Mouse (Mus musculus): ENCODE data around the gene Mical3.

Mical3 gene

DNA sequence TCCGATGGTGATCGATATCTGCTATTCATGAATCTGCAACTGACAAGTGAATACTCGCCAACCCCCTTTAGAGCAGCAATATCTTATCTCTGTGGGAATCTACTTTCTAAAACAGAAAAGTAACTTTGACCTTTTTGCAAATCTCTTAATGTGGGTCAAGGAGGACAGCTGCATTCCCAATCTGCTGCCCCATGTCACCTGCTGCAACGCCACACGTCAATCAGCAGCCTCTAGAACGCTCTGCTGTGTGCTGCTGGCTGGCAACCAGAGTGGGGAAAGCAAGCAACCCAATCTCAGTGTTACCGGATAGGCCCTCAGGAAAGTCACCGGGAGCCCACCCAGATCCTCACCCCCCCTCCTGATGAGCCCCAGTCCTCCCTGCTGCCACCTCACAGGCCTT is 79.4 kb downstream of the Mical3 start:
- no peak for DNase-seq

DNA sequence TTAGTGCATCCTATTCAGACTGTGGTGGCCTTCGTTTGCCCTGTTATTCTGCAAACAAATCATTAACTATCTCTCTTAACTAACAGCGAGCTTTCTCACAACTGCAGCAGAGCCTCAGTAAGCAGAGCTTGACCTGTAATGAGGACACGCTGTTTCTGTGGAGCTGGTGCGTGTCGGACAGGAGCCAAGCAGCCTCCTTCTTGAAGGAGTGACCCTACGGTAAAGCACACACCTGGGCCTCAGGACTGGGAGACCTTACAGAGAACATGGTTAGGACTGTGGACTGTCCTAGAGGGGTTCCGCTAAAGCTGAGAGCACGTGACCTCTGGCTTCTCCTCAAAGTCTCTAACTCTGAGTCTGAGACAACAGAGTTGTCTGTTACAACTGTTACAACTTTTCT is 82.1 kb downstream of the Mical3 start:
- no peak for DNase-seq

DNA sequence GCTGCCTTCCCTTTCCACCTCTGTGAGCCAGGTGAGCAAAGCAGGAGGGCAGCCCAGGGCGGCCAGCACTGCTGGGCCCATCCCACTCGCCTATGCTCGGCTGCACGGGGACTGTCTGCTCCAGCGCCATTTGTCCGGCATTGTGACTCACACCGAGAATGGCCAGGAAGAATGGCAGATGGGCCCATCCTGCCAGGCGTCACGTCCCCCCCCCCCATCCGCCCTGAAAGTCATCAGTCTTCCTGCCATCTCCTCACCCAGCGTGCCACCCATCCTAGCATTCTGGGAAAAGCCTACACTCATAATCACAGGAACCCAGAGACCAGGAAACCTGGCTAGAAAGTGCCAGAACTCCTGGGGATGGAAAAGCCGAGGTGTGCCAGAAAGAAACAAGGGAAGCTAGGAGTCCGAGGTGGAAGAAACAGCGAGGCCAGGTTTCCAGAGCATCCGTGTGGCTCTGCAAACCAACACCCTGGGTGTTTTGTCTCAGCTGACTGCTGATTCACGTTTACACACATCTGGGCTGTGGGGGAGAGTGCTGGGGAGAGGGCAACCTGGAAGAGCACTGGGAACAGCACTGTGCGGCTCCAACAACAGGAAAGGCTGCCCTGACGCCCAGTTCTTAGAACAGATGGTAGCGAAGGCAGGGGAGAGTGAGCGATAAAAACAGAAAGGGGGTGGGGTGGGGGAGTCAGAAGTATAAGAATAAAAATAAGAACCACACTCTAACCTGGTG is 85.3 kb downstream of the Mical3 start:
- no peak for DNase-seq

DNA sequence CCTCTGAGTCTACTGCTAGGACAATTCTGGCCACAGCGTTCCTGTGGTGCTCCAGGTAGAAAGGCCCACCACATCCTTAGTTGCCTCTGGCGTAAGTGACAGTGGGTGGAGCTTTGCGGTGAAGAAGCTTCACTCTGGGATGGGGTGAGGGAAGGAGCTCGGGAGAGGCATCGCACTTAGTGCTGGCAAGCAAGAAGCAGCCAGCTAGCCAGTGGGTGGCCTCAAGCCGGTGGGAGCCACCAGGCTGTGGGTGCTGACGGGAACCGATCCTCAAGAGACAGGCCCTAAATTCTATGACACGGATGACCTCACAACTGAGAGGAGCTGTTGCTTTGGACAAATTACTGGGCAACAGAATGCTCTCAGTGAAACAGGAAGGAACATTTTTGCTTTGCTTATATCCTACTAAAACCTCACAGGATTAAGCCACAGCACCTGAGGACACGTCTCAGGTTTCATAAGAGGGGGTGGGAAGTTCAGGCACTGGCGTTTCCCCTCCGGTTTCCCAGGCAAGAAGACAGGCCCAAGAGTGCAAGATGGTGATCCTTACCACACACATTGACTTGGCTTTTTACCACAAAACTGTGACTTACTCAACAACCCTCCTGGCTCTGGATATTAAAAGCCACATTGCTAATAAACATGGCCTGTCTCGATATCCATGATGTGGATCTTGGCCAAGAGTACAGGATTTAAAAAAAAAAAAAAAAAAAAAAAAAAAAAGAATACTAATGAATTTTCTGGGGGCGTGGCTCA is 87.2 kb downstream of the Mical3 start:
- DNase-seq: no peak

DNA sequence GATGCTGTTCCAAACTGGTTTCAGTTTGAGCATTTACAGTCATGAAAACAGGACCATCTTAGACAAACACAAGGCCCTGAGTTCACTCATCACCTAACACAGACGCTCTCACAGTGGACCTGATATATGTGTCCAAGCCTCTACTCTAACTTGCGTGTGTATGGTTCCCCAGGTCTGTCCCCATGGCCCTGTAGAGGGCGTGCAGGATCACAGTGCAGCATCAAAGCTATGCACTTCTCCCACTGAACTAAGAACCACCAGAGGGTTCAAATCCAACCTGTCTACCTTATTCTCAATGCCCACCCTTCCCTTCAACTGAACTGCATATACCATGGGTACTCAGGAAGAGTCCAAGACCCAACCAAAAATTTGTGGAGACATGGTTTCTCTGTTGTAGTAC is 91.1 kb downstream of the Mical3 start:
- DNase-seq: no peak

DNA sequence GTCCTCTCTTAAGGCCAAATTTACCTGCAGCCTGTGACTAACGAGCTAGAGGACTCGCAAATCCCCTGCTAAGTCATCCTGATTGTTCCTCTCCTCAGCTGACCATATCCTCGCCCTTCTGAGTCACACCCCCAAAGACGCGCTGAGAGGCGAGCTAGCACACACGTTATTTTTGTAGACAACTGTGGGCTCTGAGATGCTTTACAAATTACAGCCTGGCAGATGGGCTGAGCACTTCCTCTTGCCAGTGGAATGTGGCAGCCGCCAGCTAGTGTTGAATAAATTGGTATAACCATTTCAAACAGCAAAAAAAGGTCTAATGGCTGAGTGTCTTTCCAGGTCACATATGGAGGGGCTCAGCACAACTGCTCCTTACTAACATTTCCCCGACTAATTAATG is 91.5 kb downstream of the Mical3 start:
- DNase-seq: no peak

DNA sequence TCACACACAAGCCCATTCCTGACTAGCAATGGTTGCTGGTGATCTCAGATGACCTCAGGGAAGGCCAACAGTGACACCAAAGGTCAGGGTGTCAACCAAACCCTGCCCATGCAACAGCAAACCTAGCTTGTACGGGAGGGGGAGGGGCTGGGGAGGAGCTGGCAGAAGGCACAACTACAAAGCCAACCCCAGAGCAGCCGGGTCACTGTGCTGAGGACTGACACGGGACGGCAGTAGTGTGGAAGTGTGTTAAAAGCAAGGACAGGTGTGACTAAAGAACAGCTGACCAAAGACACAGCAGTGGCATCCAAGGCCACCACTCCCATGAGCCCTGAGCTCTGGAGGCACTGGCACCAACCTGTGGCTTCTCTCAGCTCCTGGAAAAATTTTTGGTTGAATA is 93.7 kb downstream of the Mical3 start:
- no peak for DNase-seq

DNA sequence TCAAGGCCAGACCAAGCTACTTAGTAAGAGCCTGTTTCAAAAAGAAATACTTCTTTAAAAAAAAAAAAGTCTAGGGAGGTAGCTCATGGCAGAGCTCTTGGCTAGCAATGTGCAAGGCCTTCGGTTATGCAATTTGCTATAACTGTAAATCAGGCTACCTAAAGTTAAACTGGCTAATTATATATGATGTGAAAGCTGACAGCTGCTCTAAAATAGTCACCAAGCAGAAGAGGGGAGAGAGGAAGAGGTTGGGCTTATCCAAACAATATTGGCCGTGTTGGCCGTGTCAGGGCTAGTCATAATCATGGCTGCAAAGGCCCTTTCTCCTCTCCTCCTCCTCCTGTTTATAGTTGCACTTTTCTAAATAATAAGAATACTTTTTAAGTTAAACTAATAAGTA is 94.9 kb downstream of the Mical3 start:
- no peak for DNase-seq

DNA sequence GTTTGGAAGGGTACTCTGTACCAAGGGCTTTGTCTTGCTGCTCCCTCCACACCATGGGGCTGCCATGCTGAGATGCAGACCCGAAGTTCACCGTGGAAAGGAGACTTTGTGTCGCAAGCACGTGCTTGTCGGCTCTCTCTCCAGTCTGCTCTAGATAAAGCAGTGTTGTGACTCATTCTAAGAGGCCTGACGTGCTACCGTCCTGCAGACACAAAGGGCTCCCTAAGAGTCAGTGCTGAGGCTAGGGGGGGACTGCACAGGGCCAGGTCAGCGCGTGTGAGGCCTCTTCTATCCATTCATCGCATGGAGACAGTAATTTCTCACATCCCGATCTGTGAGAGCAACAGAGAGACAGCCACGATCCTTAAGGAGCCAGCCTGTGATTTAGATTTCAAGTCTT is 95.5 kb downstream of the Mical3 start:
- no peak for DNase-seq

DNA sequence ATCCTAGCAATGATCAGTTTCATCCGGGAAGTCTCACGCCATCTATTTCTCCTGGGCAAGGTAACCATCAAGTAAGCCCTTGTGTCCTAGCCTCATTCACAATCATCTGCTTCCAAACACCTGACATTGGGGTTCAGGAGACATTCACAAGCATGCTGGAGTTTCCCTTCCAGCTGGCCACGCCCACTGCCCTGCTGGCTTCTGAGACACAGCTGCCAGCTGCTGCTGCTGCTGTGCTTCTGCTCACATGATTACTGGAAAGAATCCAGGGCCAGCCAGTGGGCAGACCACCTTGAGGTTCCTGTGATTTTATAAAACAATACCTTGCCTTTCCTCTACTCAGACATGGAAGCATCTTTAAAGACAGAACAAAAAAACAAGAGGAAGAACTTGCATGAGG is 97.5 kb downstream of the Mical3 start:
- DNase-seq: no peak

DNA sequence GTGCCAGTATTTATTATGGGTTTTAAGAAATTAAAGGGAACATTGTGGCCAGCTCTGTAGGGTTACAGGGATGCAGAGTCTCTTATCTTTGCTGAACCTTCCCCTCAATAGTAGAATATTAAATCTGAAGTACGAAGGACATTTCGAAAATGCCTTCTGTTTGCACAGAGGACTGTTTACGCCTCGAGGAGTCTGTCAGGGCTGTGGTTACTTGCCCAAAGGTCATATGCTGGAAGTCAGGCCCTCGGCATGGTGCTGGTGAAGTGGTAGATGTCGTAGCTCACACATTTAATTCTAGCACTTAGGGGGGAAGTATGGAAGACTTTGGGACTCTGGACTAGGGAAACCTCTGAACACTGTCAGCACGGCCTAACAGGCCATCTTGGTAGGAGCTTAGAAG is 99.4 kb downstream of the Mical3 start:
- DNase-seq: no peak

DNA sequence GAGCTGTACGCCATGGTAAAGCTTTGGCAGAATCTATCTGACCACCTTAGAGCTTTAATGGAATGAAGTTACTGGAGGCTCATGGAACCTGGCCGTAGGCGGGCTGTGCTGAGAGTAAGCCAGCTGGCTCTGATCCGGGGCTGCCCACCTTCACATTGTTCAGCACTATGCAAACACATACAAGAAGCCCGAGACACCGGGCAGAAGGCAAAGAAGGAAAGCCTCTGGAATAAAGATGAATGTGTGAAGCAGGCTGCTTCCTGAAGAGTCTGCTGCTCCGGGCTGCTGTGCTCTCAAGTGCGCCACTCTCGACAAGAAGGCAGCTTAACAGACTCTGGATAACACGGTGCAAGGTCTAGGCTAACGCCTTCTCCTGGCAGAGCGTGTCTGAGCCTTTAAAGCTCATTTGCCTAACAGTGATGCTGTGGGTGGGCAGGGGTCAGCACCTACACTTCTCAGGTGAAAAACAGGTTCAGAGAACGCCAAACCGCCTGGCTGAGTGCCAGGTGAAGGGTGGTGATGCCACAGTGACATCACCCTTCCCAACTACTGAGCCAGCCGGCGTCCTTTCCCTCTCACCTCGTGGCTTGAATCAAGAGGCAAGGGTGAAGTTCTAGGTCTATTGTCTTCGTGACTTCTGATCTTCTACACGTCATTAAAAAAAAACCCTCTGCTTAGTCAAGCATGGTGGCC is 100.8 kb downstream of the Mical3 start:
- DNase-seq: no peak

DNA sequence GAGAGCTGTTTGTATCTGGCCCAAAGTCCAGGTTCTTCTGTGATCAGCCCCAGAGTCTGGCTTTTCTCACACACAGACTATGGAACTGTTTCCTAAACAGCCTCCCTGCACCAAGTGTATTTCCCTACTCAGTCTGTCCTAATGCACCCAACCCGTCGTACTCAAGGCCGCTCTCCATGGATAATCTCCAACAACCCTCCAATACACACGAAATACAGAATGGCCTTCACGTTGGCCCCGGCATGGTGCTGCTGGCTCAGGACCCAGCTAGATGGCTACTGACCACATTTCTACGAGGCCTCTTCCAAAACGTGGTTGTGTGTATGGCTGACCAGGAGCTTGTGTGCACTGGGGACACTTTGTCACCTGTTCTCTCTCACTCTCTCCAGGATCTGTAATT is 102.3 kb downstream of the Mical3 start:
- no peak for DNase-seq

DNA sequence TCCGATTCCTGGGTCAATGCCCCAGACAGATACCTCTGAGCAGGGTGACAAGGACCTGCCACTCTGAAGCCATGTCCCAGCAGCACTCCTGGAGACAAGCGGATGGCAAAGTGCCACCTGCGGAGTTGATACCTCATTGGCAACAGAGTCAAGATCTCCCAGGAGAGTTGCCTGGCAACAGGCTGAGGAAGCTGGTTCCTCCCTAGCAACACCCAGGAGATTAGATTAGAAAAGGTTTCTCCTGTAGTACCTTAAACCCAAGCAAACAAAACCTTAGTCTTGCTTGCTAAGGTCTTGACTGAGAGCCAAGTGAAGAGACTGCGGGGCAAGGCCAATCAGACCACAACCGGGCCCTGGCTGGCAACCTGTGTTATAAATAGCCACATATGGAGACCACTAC is 103.5 kb downstream of the Mical3 start:
- DNase-seq: no peak

DNA sequence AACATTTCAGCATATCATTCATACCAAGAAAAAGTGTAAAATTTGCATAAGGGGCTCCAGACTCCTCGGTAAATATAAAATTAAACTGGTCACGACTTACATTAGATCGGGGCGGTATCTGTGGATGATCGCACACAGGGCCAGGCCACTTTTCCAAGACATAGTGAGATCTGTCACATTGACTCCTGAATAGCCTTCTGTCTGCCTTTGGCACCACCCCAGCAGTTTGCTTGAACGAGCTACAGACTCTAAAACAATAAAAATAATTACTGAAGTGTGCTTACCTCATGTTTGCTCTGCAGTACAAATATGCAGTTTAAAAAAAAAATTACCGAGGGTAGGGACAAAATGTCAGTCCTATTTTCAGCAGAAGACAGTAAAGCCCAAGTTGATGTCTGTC is 103.9 kb downstream of the Mical3 start:
- DNase-seq: no peak

DNA sequence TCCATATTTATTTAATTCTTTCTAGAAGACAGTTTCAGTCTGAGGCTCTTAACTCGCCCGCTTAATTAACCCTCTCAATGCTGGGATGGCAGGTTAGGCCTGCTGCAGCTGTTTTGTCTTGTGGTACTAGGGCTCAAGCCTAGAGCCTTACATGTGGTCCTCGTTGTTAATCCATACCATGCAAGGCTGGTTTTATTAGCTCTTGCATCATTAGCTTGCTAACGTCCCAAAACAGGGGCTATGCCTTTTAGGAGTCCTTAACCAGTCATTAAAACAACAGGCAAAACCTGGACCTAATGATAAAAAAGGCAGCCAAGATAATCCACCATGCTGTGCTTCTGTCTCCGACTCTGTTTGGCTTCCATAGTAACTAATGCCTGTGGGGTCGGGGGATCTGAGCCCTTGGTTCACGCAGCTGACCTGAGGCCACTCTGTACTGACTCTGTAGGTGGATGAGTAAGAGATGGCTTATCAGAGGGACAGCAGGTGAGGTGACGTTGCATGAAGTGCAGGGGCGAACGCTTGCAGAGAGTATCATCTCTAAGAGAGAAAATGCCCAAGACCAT is 104.7 kb downstream of the Mical3 start:
- no peak for DNase-seq

DNA sequence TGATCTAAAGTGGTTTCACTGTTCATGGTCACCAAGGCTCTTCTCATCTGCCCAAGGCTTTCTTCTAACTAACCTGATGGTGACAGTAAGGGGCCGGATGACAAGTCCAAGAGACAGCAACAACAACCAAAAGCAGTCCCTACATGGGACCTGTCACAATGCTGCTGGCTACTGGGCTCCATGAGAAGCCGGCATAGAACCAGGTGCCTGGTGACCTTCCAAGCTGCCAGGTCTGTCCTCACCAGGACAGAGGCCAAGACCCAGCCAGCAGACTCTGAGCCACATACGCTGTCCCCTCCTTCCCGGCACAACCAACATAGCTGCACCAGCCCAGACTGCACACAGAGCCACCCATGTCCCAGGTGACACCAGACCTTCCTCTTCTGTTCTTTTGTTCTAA is 112.7 kb downstream of the Mical3 start:
- DNase-seq: no peak

DNA sequence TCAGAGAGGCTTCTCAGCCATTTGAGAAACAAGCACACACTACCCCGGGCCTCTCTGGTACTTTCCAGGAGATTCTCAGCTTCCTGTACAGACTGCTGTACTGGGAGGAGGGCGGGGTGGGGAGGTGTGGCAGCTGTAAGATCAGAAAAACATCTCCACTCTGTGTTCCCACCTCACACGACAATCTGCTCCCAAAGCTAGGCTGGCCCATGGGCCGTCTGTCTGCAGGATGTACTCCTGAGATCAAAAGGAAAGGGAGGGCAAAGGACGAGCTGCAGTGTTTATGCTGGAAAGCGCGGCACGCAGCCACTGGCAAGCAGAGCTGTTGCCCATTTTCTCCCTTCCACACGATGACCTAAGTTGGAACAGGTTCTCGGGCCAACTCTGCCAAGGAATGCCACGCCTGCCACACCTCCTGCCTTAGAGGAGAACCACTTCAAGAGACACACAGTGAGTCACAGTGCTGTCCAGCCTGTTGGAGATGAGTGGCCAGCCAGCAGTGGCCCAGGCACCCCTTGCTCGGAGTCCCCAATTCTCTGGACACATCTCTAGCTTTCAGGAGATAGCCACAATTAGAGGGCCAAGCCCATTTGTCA is 113.3 kb downstream of the Mical3 start:
- DNase-seq: peak; percentile 20 to 38

DNA sequence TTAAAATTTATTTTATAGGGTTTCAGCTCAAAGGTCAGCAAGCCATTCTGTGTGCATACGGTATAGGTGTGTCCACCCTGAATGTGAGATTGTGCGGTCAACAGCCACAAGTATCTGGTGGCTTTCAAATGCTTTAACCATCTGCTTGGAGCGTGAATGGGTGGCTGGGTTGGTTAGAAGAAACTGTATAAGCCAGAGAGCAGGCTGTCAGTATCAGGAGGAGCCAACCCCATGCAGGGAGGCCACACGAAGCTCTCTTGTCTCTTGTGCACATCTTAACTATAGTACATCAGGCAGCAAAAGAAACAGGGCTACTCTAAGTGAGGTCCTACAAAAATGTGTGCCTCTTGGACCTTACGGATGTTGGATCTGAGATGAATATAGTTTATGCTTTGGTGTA is 114.7 kb downstream of the Mical3 start:
- no peak for DNase-seq

DNA sequence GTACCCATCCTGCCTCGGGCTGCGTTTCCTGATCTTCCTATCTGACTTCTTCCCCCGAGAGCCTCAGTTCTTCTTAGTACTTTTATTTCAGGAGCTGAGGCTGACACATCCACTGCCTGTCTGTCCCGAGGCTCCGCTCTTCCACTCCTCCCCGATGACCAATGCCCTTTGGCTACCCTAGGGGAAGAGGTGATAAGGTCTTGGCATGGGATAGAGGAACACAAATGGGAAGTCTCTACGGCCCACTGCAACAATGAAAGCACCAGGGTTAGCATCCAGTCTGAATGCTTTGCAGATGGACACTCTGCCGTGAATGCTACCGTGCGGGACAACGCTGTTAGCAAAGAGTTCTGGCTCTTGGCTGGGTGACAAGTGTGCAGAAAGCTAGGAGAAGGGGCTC is 116.5 kb downstream of the Mical3 start:
- DNase-seq: no peak

DNA sequence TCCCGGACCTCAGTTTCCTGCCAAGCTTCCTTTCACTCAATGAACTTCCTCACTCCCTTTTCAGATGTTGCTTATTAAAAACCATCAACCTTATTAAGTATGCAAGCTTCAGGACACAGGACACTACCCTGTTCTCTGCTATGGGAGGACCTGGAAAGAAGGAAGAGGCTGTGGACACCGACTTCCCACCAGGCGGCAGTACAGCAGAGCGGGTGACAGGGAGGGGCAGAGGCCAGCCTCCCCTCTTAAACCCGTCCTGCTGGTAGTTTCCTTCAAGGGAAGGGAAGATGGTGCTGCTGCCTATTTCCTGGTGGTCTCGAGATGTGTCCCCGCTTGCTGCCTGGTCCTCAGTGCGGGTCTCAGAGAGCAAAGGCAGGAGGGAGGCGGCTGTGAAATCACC is 117.0 kb downstream of the Mical3 start:
- peak; percentile 64 to 68 for DNase-seq

DNA sequence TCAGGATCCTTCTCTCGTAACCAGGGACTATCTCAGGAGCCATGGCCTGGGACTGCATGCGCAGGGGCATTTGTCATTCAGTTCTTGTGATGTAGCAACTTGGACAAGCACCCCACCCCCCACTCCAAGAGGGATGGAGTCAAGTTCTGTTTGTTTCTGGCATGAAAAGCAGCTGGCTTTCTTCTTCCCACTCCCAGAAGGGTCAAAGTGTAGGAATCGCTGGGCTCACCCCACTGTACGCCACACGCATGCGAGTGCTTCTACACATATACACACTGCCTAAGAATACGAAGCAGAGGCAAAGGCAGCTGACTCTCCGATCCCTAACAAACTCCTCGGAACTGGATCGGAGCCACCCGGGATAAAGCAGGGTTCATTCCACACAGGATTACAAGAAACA is 119.1 kb downstream of the Mical3 start:
- DNase-seq: no peak

DNA sequence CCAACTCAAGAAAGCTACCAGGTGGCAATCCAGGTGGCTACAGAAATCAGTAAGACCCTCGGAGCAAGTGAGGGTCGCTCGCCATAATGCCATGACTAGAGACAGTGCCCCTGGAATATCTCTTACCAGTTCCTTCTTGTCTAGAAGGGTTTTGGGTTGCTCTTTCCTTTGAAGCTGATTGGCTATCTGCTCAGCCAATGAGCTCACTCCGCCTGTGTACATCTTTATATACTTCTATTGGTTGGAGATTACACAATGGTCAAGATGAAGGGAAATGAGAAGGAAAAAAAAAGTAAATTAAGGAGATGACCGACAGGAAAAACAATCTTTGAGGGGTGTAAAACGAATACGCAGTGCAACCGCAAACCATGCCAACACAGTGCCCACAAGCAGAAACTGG is 121.1 kb downstream of the Mical3 start:
- DNase-seq: no peak

All from thymus, postnatal 36 days (tissue).